Mouse (Mus musculus) embryonic fibroblast, embryonic 13.5 days (primary cell): Measurements from ENCODE around the gene Ephb1. TPM values are rescaled to one million over a fixed set of nuclear protein-coding genes. Genes with fewer than 3 reads are reported as not detected.

Experiments
- H3K27ac ChIP-seq: 2 replicates; pipeline ENCODE4 v1.5.1; 2012; ENCODE audit warnings: low read length, control low read depth, inconsistent platforms; ENCODE audit not compliant: insufficient read depth
- H3K4me1 ChIP-seq: 2 replicates; pipeline ENCODE4 v1.6.1; 2011; ENCODE audit warnings: low read length; ENCODE audit not compliant: control insufficient read depth, insufficient read depth
- H3K4me3 ChIP-seq: 2 replicates; pipeline ENCODE4 v1.5.1; 2011; ENCODE audit warnings: mild to moderate bottlenecking, control low read depth, low read length; ENCODE audit not compliant: insufficient read depth
- CTCF ChIP-seq: IDR thresholded peaks from 2 replicates; pipeline ENCODE4 v1.5.1; 2011; ENCODE audit warnings: mild to moderate bottlenecking, control low read depth, low read length, moderate library complexity, borderline replicate concordance; ENCODE audit not compliant: insufficient read depth
- POLR2A ChIP-seq: IDR thresholded peaks from 2 replicates; pipeline ENCODE4 v1.6.1; 2011; ENCODE audit warnings: low read depth, mild to moderate bottlenecking, control low read depth, low read length, moderate library complexity
- polyA plus RNA-seq: library from polyadenylated mRNA; stranded (reverse); fragments of >200 nt; gene quantifications from 2 replicates; pipeline ENCODE4 v1.2.4, GENCODE M21; 2011; ENCODE audit warnings: low read depth; ENCODE audit not compliant: missing spikeins, insufficient read length

Ephb1 gene
- polyA plus RNA-seq, 1 experiment, result 0.18 TPM

GRCm38 (mm10) chr9:102297176-102297575 is 57.3 kb downstream of the Ephb1 start:
- no peak overlapping the region for H3K4me3 ChIP-seq
- H3K4me1 ChIP-seq, result no peaks in the 10 kb centered on the region
- H3K27ac ChIP-seq, result no peak overlapping the region
- no peak for TF ChIP-seq CTCF
- TF ChIP-seq POLR2A, result no peak

DNA sequence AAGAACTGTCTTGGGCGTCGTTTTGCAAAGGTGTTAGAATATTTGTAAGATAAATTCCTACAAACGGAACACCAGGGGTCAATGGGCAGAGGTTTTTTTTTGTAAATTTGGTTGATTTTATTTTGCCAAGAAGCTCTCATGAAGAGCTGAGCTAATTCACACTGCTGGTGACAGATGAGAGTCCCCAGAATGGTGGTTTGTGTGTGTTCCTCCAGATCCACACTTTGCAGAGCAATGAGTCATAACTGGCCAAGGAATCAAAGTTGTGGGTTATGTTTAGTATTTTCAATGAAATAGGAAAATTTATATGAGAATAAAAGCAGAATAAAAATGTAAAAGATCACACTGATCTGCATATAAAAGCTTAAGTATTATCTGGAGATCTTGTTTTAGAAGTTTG is 60.9 kb downstream of the Ephb1 start:
- TF ChIP-seq CTCF, result no peak
- TF ChIP-seq POLR2A, result no peak
- no peak overlapping the region for H3K27ac ChIP-seq
- no peaks in the 10 kb centered on the region for H3K4me1 ChIP-seq
- H3K4me3 ChIP-seq, result no peak overlapping the region

DNA sequence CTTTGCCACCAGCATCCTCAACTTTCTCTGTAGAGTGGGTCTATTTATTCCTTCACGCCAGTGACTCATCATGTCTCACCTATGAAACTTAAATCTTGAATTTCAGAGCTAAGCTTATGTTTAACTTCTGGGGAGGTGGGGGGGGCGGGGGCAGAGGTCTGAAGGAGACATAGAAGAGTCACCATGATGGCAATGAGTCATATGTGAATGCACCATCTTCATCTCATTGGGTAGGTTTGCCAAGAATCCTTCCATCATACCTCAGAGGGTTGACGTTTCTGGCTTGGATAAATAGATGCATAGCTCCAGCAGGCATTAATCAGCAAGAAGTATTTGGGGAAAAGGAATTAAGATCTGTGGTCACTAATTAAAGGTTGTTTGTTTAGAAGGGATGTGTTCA is 63.3 kb downstream of the Ephb1 start:
- no peak overlapping the region for H3K4me3 ChIP-seq
- no peaks in the 10 kb centered on the region for H3K4me1 ChIP-seq
- no peak for TF ChIP-seq CTCF
- no peak for TF ChIP-seq POLR2A

GRCm38 (mm10) chr9:102288356-102288755 is 66.1 kb downstream of the Ephb1 start:
- no peak for TF ChIP-seq POLR2A
- no peak for TF ChIP-seq CTCF
- no peaks in the 10 kb centered on the region for H3K4me1 ChIP-seq
- no peak overlapping the region for H3K4me3 ChIP-seq
- no peak overlapping the region for H3K27ac ChIP-seq

More for the DNA sequence above, 63.3 kb downstream of the Ephb1 start:
- no peak overlapping the region for H3K27ac ChIP-seq

DNA sequence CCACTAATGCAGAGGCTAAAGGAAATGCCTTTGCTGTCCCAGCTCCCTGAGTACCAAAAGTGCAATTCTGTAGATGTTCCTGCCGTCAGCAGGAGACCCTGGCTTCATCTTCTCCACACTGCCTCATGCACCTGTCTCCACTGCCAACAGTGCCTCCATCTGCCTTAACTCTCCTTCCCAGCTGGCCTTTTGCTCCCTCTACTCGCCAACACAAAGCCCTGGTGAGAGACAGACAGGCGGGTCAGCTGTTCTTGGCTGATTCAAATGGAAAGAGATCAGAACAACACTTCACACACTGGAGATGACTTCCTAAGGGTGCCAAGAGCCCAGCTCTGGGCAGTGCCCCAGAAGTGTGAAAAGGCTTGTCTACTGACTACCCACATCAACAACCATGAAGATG is 78.6 kb downstream of the Ephb1 start:
- TF ChIP-seq CTCF (no peak), POLR2A (no peak)
- no peaks in the 10 kb centered on the region for H3K4me1 ChIP-seq
- H3K27ac ChIP-seq, result no peak overlapping the region
- H3K4me3 ChIP-seq, result no peak overlapping the region

DNA sequence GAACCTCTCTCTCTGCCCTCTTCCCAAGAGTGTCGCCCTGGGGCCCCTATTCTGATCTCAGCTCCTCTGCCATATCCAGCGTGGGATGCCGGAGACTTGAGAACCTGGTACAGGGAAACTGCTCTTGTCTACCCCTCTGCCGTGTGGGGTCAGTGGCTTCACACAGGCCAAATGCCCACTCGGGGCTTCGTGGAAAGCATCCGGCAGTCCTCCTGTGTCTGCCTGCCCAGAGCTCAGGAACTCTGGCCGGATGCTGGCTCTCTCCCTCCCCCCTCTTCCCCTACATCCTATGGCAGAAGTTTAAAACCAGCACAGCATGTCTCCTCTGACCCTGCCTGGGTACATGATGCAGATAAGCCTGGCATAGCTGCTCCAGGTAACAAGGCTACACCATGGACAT is 80.5 kb downstream of the Ephb1 start:
- Histone ChIP-seq H3K27ac (no peak overlapping the region), H3K4me1 (no peaks in the 10 kb centered on the region), H3K4me3 (no peak overlapping the region)
- TF ChIP-seq POLR2A, result no peak

DNA sequence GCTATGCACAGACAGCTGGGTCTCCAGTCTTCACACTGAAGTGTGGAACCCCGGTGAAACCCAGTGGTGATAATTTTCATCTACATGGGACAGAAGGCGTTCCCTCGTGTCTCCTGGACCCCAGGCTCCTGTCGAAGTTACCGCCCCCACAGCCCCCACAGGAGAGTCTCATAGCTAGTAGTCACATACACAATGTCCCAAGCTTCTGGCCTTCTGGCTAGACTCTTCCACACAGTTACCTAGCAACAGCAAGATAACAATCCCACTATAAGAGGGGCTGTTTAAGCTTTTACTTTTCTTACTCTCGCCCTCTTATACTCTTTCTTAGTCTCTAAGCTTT is 81.1 kb downstream of the Ephb1 start:
- H3K4me3 ChIP-seq, result no peak overlapping the region
- TF ChIP-seq CTCF (no peak), POLR2A (no peak)
- H3K4me1 ChIP-seq, result no peaks in the 10 kb centered on the region

GRCm38 (mm10) chr9:102272731-102273468 is 81.6 kb downstream of the Ephb1 start:
- H3K4me1 ChIP-seq, result no peaks in the 10 kb centered on the region
- no peak overlapping the region for H3K4me3 ChIP-seq
- TF ChIP-seq POLR2A (no peak), CTCF (no peak)
- no peak overlapping the region for H3K27ac ChIP-seq

More for the DNA sequence above, 81.1 kb downstream of the Ephb1 start:
- no peak overlapping the region for H3K27ac ChIP-seq

DNA sequence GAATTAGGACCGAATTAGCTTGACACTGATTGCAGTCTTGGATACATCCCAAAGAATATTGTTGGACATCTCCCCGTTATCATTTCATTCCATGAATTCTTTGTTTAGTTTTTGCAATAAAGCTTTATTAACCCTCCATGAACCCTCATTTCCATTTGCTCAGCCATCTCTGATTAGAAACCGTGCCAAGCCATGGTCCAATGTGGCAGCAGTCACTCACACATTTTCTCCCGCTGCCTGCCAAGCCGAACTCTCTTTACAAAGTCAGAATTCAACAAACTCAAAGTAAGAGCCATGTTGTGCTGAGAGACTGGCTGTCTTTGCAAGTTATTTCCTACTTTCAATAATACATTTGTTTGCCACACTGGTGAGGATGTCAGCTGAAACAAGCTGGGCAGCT is 84.0 kb downstream of the Ephb1 start:
- Histone ChIP-seq H3K4me3 (no peak overlapping the region), H3K4me1 (no peaks in the 10 kb centered on the region), H3K27ac (no peak overlapping the region)

DNA sequence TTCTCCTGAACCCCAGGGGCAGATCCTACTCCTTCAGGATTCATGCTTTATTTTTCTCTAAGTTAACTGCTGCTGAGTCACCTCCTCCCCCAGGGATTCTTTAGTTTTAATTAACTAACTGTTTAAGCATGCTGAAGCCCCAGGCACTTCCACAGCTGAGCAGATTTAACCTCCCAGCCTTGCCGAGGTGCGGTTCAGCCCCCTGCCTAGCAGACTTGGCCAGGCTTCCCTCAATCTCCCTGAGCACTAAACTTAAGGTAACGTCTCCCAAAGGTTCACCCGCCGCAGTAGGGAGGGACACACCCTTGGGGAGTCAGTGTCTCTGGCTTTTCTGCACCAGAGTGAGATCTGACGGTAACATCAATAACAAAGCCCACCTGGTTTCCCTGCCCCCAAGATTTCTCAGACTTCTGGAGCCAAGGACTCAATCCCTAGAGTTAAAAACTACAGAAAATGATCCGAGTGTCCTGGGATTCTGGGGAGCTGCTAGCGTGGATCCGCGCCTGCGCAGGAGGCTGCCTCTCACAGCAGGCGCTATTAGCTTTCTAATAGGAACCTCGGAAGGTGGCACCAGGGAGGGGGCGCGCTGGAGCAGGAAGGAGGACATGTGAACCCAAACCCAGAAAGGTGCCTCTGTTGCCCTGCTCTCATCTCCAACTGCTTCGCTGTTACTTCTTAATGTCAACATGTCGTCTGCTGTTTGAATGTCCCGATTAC is 87.0 kb downstream of the Ephb1 start:
- TF ChIP-seq CTCF, result no peak
- peak overlapping the region; percentile 28 for H3K4me3 ChIP-seq

More for the DNA sequence above, 84.0 kb downstream of the Ephb1 start:
- no peak for TF ChIP-seq CTCF
- TF ChIP-seq POLR2A, result no peak

More for the DNA sequence above, 87.0 kb downstream of the Ephb1 start:
- Histone ChIP-seq H3K4me1 (no peaks in the 10 kb centered on the region), H3K27ac (no peak overlapping the region)
